Mouse (Mus musculus) adrenal gland, postnatal 0 days (tissue): ENCODE results near the gene Olfr827. TPM values are rescaled to one million over a fixed set of nuclear protein-coding genes. Genes with fewer than 3 reads are reported as not detected.

Experiments
- polyA plus RNA-seq: library from polyadenylated mRNA; unstranded; fragments of >200 nt; fragmentation: Nextera tagmentation; extraction: Ambion mirVana; gene quantifications from 2 replicates; pipeline ENCODE4 v1.2.1, GENCODE M21; 2015

The Olfr827 gene
- not detected in 2 replicates for polyA plus RNA-seq

GRCm38 (mm10) chr10:130214303-130214702 is at the start of gene Olfr827:
Gene Olfr827 (minus strand): TSS chr10:130214403.

DNA sequence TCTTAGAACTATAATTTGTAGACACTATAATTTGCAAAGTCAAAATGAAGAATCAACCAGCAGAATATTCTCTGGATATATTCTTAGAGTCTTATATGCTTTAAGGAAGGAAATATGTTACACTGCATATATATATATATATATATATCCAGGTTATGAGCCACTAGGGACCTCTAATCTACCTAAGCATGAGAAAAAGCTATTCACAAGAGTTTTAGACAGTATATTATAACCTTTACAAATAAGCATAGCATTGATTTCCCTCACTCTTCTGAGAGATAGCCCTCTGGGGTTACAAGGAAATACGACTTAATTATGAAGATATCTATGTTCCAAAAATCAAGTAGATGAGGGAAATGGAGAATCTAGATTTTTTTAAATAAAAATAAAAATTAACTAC is 30.1 kb downstream of the Olfr827 start, which contains the start of gene Olfr826:
Olfr826 (minus strand) TSS at position 101 of the 400 bp plus-strand sequence.

DNA sequence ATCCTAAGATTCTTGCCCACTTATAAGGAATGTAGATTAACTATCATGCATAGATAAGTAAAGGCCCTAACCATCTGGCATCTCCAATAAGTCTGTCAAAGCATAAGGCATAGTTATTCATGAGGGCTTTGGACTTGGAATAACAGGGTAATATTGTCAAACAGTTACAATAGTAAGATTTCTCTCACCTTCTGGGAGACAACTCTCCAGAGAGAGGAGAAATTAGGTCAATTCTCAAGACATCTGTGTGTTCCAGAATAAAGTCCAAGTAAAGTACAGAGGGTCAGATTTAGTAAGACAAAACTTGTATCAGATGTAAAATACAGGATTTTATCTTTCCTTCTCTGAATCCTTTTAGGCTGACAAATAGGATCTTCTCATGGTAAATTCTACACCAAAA is 47.5 kb downstream of the Olfr827 start, which contains the start of gene Olfr825:
Olfr825 (minus strand) TSS at position 101 of the 400 bp plus-strand sequence.

Other genes starting within 250 kb of the Olfr827 start
- gene Olfr819, start 247.1 kb downstream of the Olfr827 start, polyA plus RNA-seq: not detected in 2 replicates
- not detected in 2 replicates for gene Olfr247, start 238.3 kb downstream of the Olfr827 start, polyA plus RNA-seq
- not detected in 2 replicates for gene Gm10310, start 229.3 kb downstream of the Olfr827 start, polyA plus RNA-seq
- not detected in 2 replicates for gene Olfr820, start 201.8 kb downstream of the Olfr827 start, polyA plus RNA-seq
- not detected in 2 replicates for gene Olfr821, start 184.1 kb downstream of the Olfr827 start, polyA plus RNA-seq
- not detected in 2 replicates for gene Olfr822, start 143.2 kb downstream of the Olfr827 start, polyA plus RNA-seq
- gene Olfr823, start 99.0 kb downstream of the Olfr827 start, polyA plus RNA-seq: not detected in 2 replicates
- gene Olfr824, start 84.4 kb downstream of the Olfr827 start, polyA plus RNA-seq: 0.03 TPM in 1 of 2 replicates, not detected in the other
- not detected in 2 replicates for gene Olfr825, start 47.6 kb downstream of the Olfr827 start, polyA plus RNA-seq
- gene Olfr826, start 30.2 kb downstream of the Olfr827 start, polyA plus RNA-seq: not detected in 2 replicates
- gene Neurod4, start 65.8 kb upstream of the Olfr827 start, polyA plus RNA-seq: 0.06 and 0.18 TPM in 2 replicates
- gene Tespa1, start 108.5 kb upstream of the Olfr827 start, polyA plus RNA-seq: 0.90 TPM in 2 replicates
- not detected in 2 replicates for gene Vmn2r84, start 179.9 kb upstream of the Olfr827 start, polyA plus RNA-seq
- not detected in 2 replicates for gene Vmn2r85, start 215.3 kb upstream of the Olfr827 start, polyA plus RNA-seq
- not detected in 2 replicates for gene Vmn2r86, start 241.6 kb upstream of the Olfr827 start, polyA plus RNA-seq